Mouse (Mus musculus) CD8-positive naive resting alpha-beta T cell, adult 2 months (primary cell): ENCODE data around the gene Col7a1.
A peak's percentile ranks its signal among the peaks of the same experiment; 100 is the strongest.

Source experiments
- DNase-seq, 2 experiments: peaks; one replicate each; pipeline ENCODE4 v3.0.0; 2022; ENCODE audit warnings: low read depth in 2 of 2, low spot score in 2 of 2

The Col7a1 gene

GRCm38 (mm10) chr9:108983209-108983608 is 29.8 kb downstream of the Col7a1 start:
- DNase-seq: no peak

- DNase-seq: no peak
These were observed 32.3 kb downstream of the Col7a1 start, which contains the start of gene Ucn2 for GRCm38 (mm10) chr9:108985710-108986109. Ucn2 (plus strand) TSS chr9:108986010.

- no peak for DNase-seq
These were observed 34.4 kb downstream of the Col7a1 start for GRCm38 (mm10) chr9:108987704-108988350.

GRCm38 (mm10) chr9:108989802-108990461 is 36.5 kb downstream of the Col7a1 start:
- DNase-seq: no peak

GRCm38 (mm10) chr9:108990462-108990820 is 37.1 kb downstream of the Col7a1 start:
- DNase-seq: no peak

GRCm38 (mm10) chr9:108991428-108992084 is 38.2 kb downstream of the Col7a1 start, which contains the start of gene Pfkfb4:
Pfkfb4 (plus strand) TSS chr9:108991778.
- peak; percentile 93 to 95 for DNase-seq

GRCm38 (mm10) chr9:108992085-108992469 is 38.7 kb downstream of the Col7a1 start:
- no peak for DNase-seq

- no peak for DNase-seq
These were observed 39.4 kb downstream of the Col7a1 start for GRCm38 (mm10) chr9:108992620-108993361.

- DNase-seq: no peak
These were observed 43.0 kb downstream of the Col7a1 start for GRCm38 (mm10) chr9:108996411-108996810.

GRCm38 (mm10) chr9:108998287-108999166 is 45.1 kb downstream of the Col7a1 start:
- no peak for DNase-seq

GRCm38 (mm10) chr9:108999167-108999526 is 45.8 kb downstream of the Col7a1 start:
- no peak for DNase-seq

GRCm38 (mm10) chr9:109000726-109001125 is 47.3 kb downstream of the Col7a1 start:
- peak; percentile 47 to 63 for DNase-seq

- DNase-seq: peak; percentile 58 to 70
These were observed 49.8 kb downstream of the Col7a1 start for GRCm38 (mm10) chr9:109003201-109003600.

- DNase-seq: no peak
These were observed 53.8 kb downstream of the Col7a1 start for GRCm38 (mm10) chr9:109007025-109007780.

- no peak for DNase-seq
These were observed 54.7 kb downstream of the Col7a1 start for GRCm38 (mm10) chr9:109008081-109008480.

- no peak for DNase-seq
These were observed 55.7 kb downstream of the Col7a1 start for GRCm38 (mm10) chr9:109008994-109009635.

GRCm38 (mm10) chr9:109009636-109010315 is 56.4 kb downstream of the Col7a1 start:
- no peak for DNase-seq

- DNase-seq: no peak
These were observed 56.9 kb downstream of the Col7a1 start for GRCm38 (mm10) chr9:109010316-109010690.

- no peak for DNase-seq
These were observed 62.0 kb downstream of the Col7a1 start for GRCm38 (mm10) chr9:109015397-109015796.
